Mouse (Mus musculus): ENCODE data around the gene Gm21897. TPM values are rescaled to one million over a fixed set of nuclear protein-coding genes. Genes with fewer than 3 reads are reported as not detected.
"Not testable (repeated sequence)": the region's sequence is repeated elsewhere in the genome, so short reads cannot be mapped to it uniquely, and the experiment has no call there.

Gm21897 gene
- not detected in 2 replicates for polyA plus RNA-seq (2012; rRNA removed)

- not testable (repeated sequence) for H3K36me3 ChIP-seq (ENCODE audit: control insufficient read depth, insufficient read depth, low read length); H3K4me1 ChIP-seq (ENCODE audit: control insufficient read depth, insufficient read depth, insufficient read length, low read length); H3K27me3 ChIP-seq (ENCODE audit: control insufficient read depth, insufficient read depth, low read length); H3K4me3 ChIP-seq (ENCODE audit: low read depth, low read length); H3K27ac ChIP-seq (ENCODE audit: insufficient read depth, low read depth, low read length)
- WGBS: no CpG with 5 or more reads among the region's 4 CpGs
Measured at GRCm38 (mm10) chr16:15317158-15317557, at the start of gene Gm21897. Gm21897 (plus strand) TSS chr16:15317458.

- 53% methylated on average over 1 of the region's 1 CpGs for WGBS
- no peak overlapping the region for H3K27ac ChIP-seq (ENCODE audit: insufficient read depth, low read depth, low read length)
- TF ChIP-seq CTCF (IDR thresholded peaks at IDR 0.05; ENCODE audit: extremely low read depth, insufficient read length, insufficient replicate concordance, low read depth, low read length): no peak
- TF ChIP-seq POLR2A (IDR thresholded peaks at IDR 0.05; ENCODE audit: low read depth, low read length): no peak
- H3K4me1 ChIP-seq (ENCODE audit: control insufficient read depth, insufficient read depth, insufficient read length, low read length): no peaks in the 10 kb centered on the region
- H3K27me3 ChIP-seq (ENCODE audit: control insufficient read depth, insufficient read depth, low read length): no peaks in the 10 kb centered on the region
- no peaks in the 10 kb centered on the region for H3K36me3 ChIP-seq (ENCODE audit: control insufficient read depth, insufficient read depth, low read length)
- no peak overlapping the region for H3K4me3 ChIP-seq (ENCODE audit: low read depth, low read length)
Measured at GRCm38 (mm10) chr16:15272291-15272690, 45.0 kb upstream of the Gm21897 start.

GRCm38 (mm10) chr16:15277461-15277860 lies 39.8 kb upstream of the Gm21897 start:
- H3K4me3 ChIP-seq (ENCODE audit: low read depth, low read length): no peak overlapping the region
- H3K27me3 ChIP-seq (ENCODE audit: control insufficient read depth, insufficient read depth, low read length): no peaks in the 10 kb centered on the region
- no peaks in the 10 kb centered on the region for H3K36me3 ChIP-seq (ENCODE audit: control insufficient read depth, insufficient read depth, low read length)
- H3K4me1 ChIP-seq (ENCODE audit: control insufficient read depth, insufficient read depth, insufficient read length, low read length): no peaks in the 10 kb centered on the region
- no peak overlapping the region for H3K27ac ChIP-seq (ENCODE audit: insufficient read depth, low read depth, low read length)
- TF ChIP-seq POLR2A (IDR thresholded peaks at IDR 0.05; ENCODE audit: low read depth, low read length) (no peak), CTCF (IDR thresholded peaks at IDR 0.05; ENCODE audit: extremely low read depth, insufficient read length, insufficient replicate concordance, low read depth, low read length) (no peak)

GRCm38 (mm10) chr16:15293041-15293440 lies 24.2 kb upstream of the Gm21897 start:
- no peaks in the 10 kb centered on the region for H3K27me3 ChIP-seq (ENCODE audit: control insufficient read depth, insufficient read depth, low read length)
- H3K4me1 ChIP-seq (ENCODE audit: control insufficient read depth, insufficient read depth, insufficient read length, low read length): no peaks in the 10 kb centered on the region
- no peak overlapping the region for H3K4me3 ChIP-seq (ENCODE audit: low read depth, low read length)
- WGBS: 49% methylated on average over 3 of the region's 3 CpGs
- H3K36me3 ChIP-seq (ENCODE audit: control insufficient read depth, insufficient read depth, low read length): no peaks in the 10 kb centered on the region
- TF ChIP-seq CTCF (IDR thresholded peaks at IDR 0.05; ENCODE audit: extremely low read depth, insufficient read length, insufficient replicate concordance, low read depth, low read length) (no peak), POLR2A (IDR thresholded peaks at IDR 0.05; ENCODE audit: low read depth, low read length) (no peak)
- H3K27ac ChIP-seq (ENCODE audit: insufficient read depth, low read depth, low read length): no peak overlapping the region

- Histone ChIP-seq H3K27ac (ENCODE audit: insufficient read depth, low read depth, low read length) (no peak overlapping the region), H3K36me3 (ENCODE audit: control insufficient read depth, insufficient read depth, low read length) (no peaks in the 10 kb centered on the region), H3K4me3 (ENCODE audit: low read depth, low read length) (no peak overlapping the region), H3K4me1 (ENCODE audit: control insufficient read depth, insufficient read depth, insufficient read length, low read length) (no peaks in the 10 kb centered on the region), H3K27me3 (ENCODE audit: control insufficient read depth, insufficient read depth, low read length) (no peaks in the 10 kb centered on the region)
- TF ChIP-seq CTCF (IDR thresholded peaks at IDR 0.05; ENCODE audit: extremely low read depth, insufficient read length, insufficient replicate concordance, low read depth, low read length) (no peak), POLR2A (IDR thresholded peaks at IDR 0.05; ENCODE audit: low read depth, low read length) (no peak)
- WGBS: 72% methylated on average over 1 of the region's 1 CpGs
Measured at GRCm38 (mm10) chr16:15294289-15294688, 23.0 kb upstream of the Gm21897 start.

GRCm38 (mm10) chr16:15294911-15295659 lies 22.2 kb upstream of the Gm21897 start:
- no peak overlapping the region for H3K27ac ChIP-seq (ENCODE audit: insufficient read depth, low read depth, low read length)
- H3K4me1 ChIP-seq (ENCODE audit: control insufficient read depth, insufficient read depth, insufficient read length, low read length): no peaks in the 10 kb centered on the region
- no peak overlapping the region for H3K4me3 ChIP-seq (ENCODE audit: low read depth, low read length)
- H3K36me3 ChIP-seq (ENCODE audit: control insufficient read depth, insufficient read depth, low read length): no peaks in the 10 kb centered on the region
- no peak for TF ChIP-seq CTCF (IDR thresholded peaks at IDR 0.05; ENCODE audit: extremely low read depth, insufficient read length, insufficient replicate concordance, low read depth, low read length)
- TF ChIP-seq POLR2A (IDR thresholded peaks at IDR 0.05; ENCODE audit: low read depth, low read length): no peak
- WGBS: 70% methylated on average over 8 of the region's 8 CpGs
- H3K27me3 ChIP-seq (ENCODE audit: control insufficient read depth, insufficient read depth, low read length): no peaks in the 10 kb centered on the region

- Histone ChIP-seq H3K36me3 (ENCODE audit: control insufficient read depth, insufficient read depth, low read length) (no peaks in the 10 kb centered on the region), H3K4me1 (ENCODE audit: control insufficient read depth, insufficient read depth, insufficient read length, low read length) (no peaks in the 10 kb centered on the region), H3K27me3 (ENCODE audit: control insufficient read depth, insufficient read depth, low read length) (no peaks in the 10 kb centered on the region), H3K4me3 (ENCODE audit: low read depth, low read length) (no peak overlapping the region), H3K27ac (ENCODE audit: insufficient read depth, low read depth, low read length) (no peak overlapping the region)
- TF ChIP-seq POLR2A (IDR thresholded peaks at IDR 0.05; ENCODE audit: low read depth, low read length) (no peak), CTCF (IDR thresholded peaks at IDR 0.05; ENCODE audit: extremely low read depth, insufficient read length, insufficient replicate concordance, low read depth, low read length) (no peak)
Measured at GRCm38 (mm10) chr16:15334526-15334925, 17.3 kb downstream of the Gm21897 start.

Data from small intestine, adult 2 months (tissue).